In the genomic region with DNA sequence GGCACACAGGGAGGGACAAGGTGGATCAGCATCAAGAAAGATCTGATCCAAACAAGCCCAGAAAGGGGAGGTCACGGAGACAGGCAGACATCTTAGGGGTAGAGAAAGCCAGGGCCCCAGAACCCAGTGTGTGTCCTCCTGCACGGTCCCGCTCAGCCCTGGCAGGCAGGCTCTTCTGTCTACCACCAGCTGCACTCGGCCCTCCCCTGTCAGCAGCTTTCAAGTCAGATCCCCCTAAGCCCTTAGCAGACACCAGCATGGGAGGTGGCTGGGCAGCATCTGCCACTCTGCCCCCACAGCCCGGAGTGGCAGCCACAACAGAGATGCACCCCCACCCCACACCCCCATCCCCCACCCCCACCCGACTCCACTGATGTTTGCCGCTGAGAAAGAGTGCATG, we compare ENCODE assay signal across 9 mouse cellular contexts. TPM values are rescaled to one million over a fixed set of nuclear protein-coding genes. Genes with fewer than 3 reads are reported as not detected.
A peak's percentile ranks its signal among the peaks of the same experiment; 100 is the strongest.
DNase-seq lines count a peak whose midpoint lies in the region; ATAC-seq and TF ChIP-seq lines count a peak whose summit lies in the region.
"Had no signal": no experiment of that assay in that cellular context is flagged by ENCODE, and none has a peak within 500 bp of the region (broad histone marks: within the 10 kb centered on the region; RNA-seq: fewer than 3 reads in every experiment).

No protein-coding gene starts in this region.

- TF ChIP-seq CTCF in brain, embryonic 14.5 days (IDR thresholded peaks at IDR 0.05; ENCODE audit: borderline replicate concordance, extremely low read depth, insufficient read depth, insufficient read length): no peak

- intact Hi-C loops in left cerebral cortex, postnatal 36 days (cut with DNase I): no loop called here

- peaks cover 6% of the 10 kb centered on the region; the same call in 1 of the 2 replicates for H3K27me3 ChIP-seq in embryonic facial prominence, embryonic 12.5 days
- no peaks in the 10 kb centered on the region for H3K27me3 ChIP-seq in hindbrain, embryonic 14.5 days (ENCODE audit: control insufficient read depth, insufficient read depth, low read length)
- no peaks in the 10 kb centered on the region for H3K27me3 ChIP-seq in neural tube, embryonic 14.5 days (ENCODE audit: control insufficient read depth, insufficient read depth, low read length)

- H3K4me3 ChIP-seq in embryonic facial prominence, embryonic 12.5 days: peak overlapping the region; percentile 87; the same call in 1 of the 2 replicates
- H3K4me3 ChIP-seq in hindbrain, embryonic 14.5 days (replicated peaks; ENCODE audit: low read length): peak overlapping the region; percentile 98
- peak overlapping the region; percentile 79 for H3K4me3 ChIP-seq in neural tube, embryonic 14.5 days (ENCODE audit: low read depth, low read length)

- H3K9me3 ChIP-seq in embryonic facial prominence, embryonic 12.5 days: no peaks in the 10 kb centered on the region
- H3K9me3 ChIP-seq in hindbrain, embryonic 14.5 days (ENCODE audit: control insufficient read depth, low read length): no peaks in the 10 kb centered on the region
- H3K9me3 ChIP-seq in neural tube, embryonic 14.5 days (ENCODE audit: control insufficient read depth, low read length): no peaks in the 10 kb centered on the region

- peak overlapping the region; percentile 45 for H3K9ac ChIP-seq in embryonic facial prominence, embryonic 12.5 days
- H3K9ac ChIP-seq in hindbrain, embryonic 14.5 days: peak overlapping the region; percentile 98
- H3K9ac ChIP-seq in neural tube, embryonic 14.5 days (replicated peaks; ENCODE audit: low read depth, low read length): peak overlapping the region; percentile 99

- DNase-seq in brain, embryonic 14.5 days (ENCODE audit: low read depth): peak; percentile 88
- DNase-seq in hindbrain, embryonic 14.5 days (ENCODE audit: low spot score): no peak
- no peak for DNase-seq in adrenal gland, adult 2 months
- no peak for DNase-seq in left cerebral cortex, postnatal 36 days (ENCODE audit: low spot score in 2 of 2)
- DNase-seq in layer of hippocampus, adult 9-11 months: no peak

- WGBS in embryonic facial prominence, embryonic 12.5 days: 41% methylated on average over 7 of the region's 7 CpGs
- 8% methylated on average over 7 of the region's 7 CpGs for WGBS in hindbrain, embryonic 14.5 days
- 15% methylated on average over 7 of the region's 7 CpGs for WGBS in neural tube, embryonic 14.5 days

- peaks cover 29% of the 10 kb centered on the region for H3K4me1 ChIP-seq in embryonic facial prominence, embryonic 12.5 days
- H3K4me1 ChIP-seq in hindbrain, embryonic 14.5 days (replicated peaks; ENCODE audit: control insufficient read depth, insufficient read depth, low read length): peaks cover 40% of the 10 kb centered on the region
- H3K4me1 ChIP-seq in neural tube, embryonic 14.5 days (ENCODE audit: control insufficient read depth, insufficient read depth, low read length): peaks cover 25% of the 10 kb centered on the region

- peak overlapping the region; percentile 95 for H3K4me2 ChIP-seq in embryonic facial prominence, embryonic 12.5 days (replicated peaks)
- peak overlapping the region; percentile 81 for H3K4me2 ChIP-seq in hindbrain, embryonic 14.5 days (replicated peaks)
- peak overlapping the region; percentile 93 for H3K4me2 ChIP-seq in neural tube, embryonic 14.5 days (ENCODE audit: low read depth, low read length)

- no peak overlapping the region for H3K27ac ChIP-seq in embryonic facial prominence, embryonic 12.5 days
- peak overlapping the region; percentile 97 for H3K27ac ChIP-seq in hindbrain, embryonic 14.5 days
- peak overlapping the region; percentile 95 for H3K27ac ChIP-seq in neural tube, embryonic 14.5 days (ENCODE audit: low read depth, low read length)
- H3K27ac ChIP-seq: layer of hippocampus, adult 2 months had no signal

- no peak for TF ChIP-seq POLR2A in brain, embryonic 14.5 days (IDR thresholded peaks at IDR 0.05; ENCODE audit: borderline replicate concordance, extremely low read depth, insufficient read depth, insufficient read length, poor library complexity, severe bottlenecking)

- H3K36me3 ChIP-seq in embryonic facial prominence, embryonic 12.5 days: no peaks in the 10 kb centered on the region
- 0 out of 2 replicates have a peak, but pooled peaks cover 7% of the 10 kb centered on the region for H3K36me3 ChIP-seq in hindbrain, embryonic 14.5 days (replicated peaks; ENCODE audit: control insufficient read depth, insufficient read depth)
- H3K36me3 ChIP-seq in neural tube, embryonic 14.5 days (ENCODE audit: control insufficient read depth, insufficient read depth, low read length): no peaks in the 10 kb centered on the region

- ATAC-seq in embryonic facial prominence, embryonic 12.5 days (ENCODE audit: insufficient number of reproducible peaks, insufficient read depth, low FRiP score, low TSS enrichment): 0 out of 2 replicates have a peak, but pooled peaks have one; percentile 11
- peak; percentile 21; the same call in 1 of the 2 replicates for ATAC-seq in hindbrain, embryonic 14.5 days (ENCODE audit: low FRiP score)
- ATAC-seq in neural tube, embryonic 14.5 days (ENCODE audit: low read depth): peak; percentile 26; the same call in 1 of the 2 replicates

RNA-seq across cellular contexts. Expression of a gene that starts 2.0 kb away (rescaled TPM):
- polyA plus RNA-seq in brain, embryonic 14.5 days (2012; rRNA removed): 1,097 and 1,604 TPM in 2 replicates
- polyA plus RNA-seq in embryonic facial prominence, embryonic 12.5 days (2016; fragmentation: Nextera tagmentation; extraction: Ambion mirVana): 138 and 153 TPM in 2 replicates
- polyA plus RNA-seq in hindbrain, embryonic 14.5 days (2014; fragmentation: Nextera tagmentation; extraction: Ambion mirVana): 525 and 527 TPM in 2 replicates
- 579 and 634 TPM in 2 replicates for polyA plus RNA-seq in neural tube, embryonic 14.5 days (2014; fragmentation: Nextera tagmentation; extraction: Ambion mirVana)
- 10 to 100 TPM; 24.2 to 78.2 TPM for total RNA-seq in adrenal gland, adult 2 months (2021)
- polyA plus RNA-seq in adrenal gland, adult 2 months (2012; rRNA removed): 263 and 360 TPM in 2 replicates
- 100 to 1,000 TPM; 181 to 221 TPM for total RNA-seq in left cerebral cortex, postnatal 36 days (2021)
- total RNA-seq: monocyte, adult 5-6 weeks had no signal

RNA-seq across cellular contexts. Expression of a gene that starts 25.8 kb away (rescaled TPM):
- polyA plus RNA-seq in brain, embryonic 14.5 days (2012; rRNA removed): 45.7 and 74.3 TPM in 2 replicates
- 169 and 171 TPM in 2 replicates for polyA plus RNA-seq in embryonic facial prominence, embryonic 12.5 days (2016; fragmentation: Nextera tagmentation; extraction: Ambion mirVana)
- polyA plus RNA-seq in hindbrain, embryonic 14.5 days (2014; fragmentation: Nextera tagmentation; extraction: Ambion mirVana): 27.0 and 30.2 TPM in 2 replicates
- 15.1 and 22.6 TPM in 2 replicates for polyA plus RNA-seq in neural tube, embryonic 14.5 days (2014; fragmentation: Nextera tagmentation; extraction: Ambion mirVana)
- total RNA-seq in adrenal gland, adult 2 months (2021): 10 to 100 TPM; 18.1 to 33.1 TPM
- 24.4 and 33.4 TPM in 2 replicates for polyA plus RNA-seq in adrenal gland, adult 2 months (2012; rRNA removed)
- 1 to 10 TPM; 3.8 to 4.2 TPM for total RNA-seq in left cerebral cortex, postnatal 36 days (2021)

RNA-seq across cellular contexts. Expression of a gene that starts 29.2 kb away (rescaled TPM):
- polyA plus RNA-seq in brain, embryonic 14.5 days (2012; rRNA removed): 116 and 166 TPM in 2 replicates
- 86.3 and 90.6 TPM in 2 replicates for polyA plus RNA-seq in embryonic facial prominence, embryonic 12.5 days (2016; fragmentation: Nextera tagmentation; extraction: Ambion mirVana)
- polyA plus RNA-seq in hindbrain, embryonic 14.5 days (2014; fragmentation: Nextera tagmentation; extraction: Ambion mirVana): 45.8 and 48.5 TPM in 2 replicates
- polyA plus RNA-seq in neural tube, embryonic 14.5 days (2014; fragmentation: Nextera tagmentation; extraction: Ambion mirVana): 54.2 and 58.0 TPM in 2 replicates
- total RNA-seq in adrenal gland, adult 2 months (2021): 100 to 1,000 TPM in 1 of 2 experiments, 10 to 100 TPM in 1; 87.0 to 108 TPM
- 578 and 603 TPM in 2 replicates for polyA plus RNA-seq in adrenal gland, adult 2 months (2012; rRNA removed)
- 10 to 100 TPM; 38.7 to 49.6 TPM for total RNA-seq in left cerebral cortex, postnatal 36 days (2021)

RNA-seq across cellular contexts. Expression of a gene that starts 31.0 kb away (rescaled TPM):
- 61.7 and 83.6 TPM in 2 replicates for polyA plus RNA-seq in brain, embryonic 14.5 days (2012; rRNA removed)
- polyA plus RNA-seq in embryonic facial prominence, embryonic 12.5 days (2016; fragmentation: Nextera tagmentation; extraction: Ambion mirVana): 28.8 and 33.7 TPM in 2 replicates
- polyA plus RNA-seq in hindbrain, embryonic 14.5 days (2014; fragmentation: Nextera tagmentation; extraction: Ambion mirVana): 28.1 and 33.8 TPM in 2 replicates
- polyA plus RNA-seq in neural tube, embryonic 14.5 days (2014; fragmentation: Nextera tagmentation; extraction: Ambion mirVana): 40.7 and 42.4 TPM in 2 replicates
- total RNA-seq in adrenal gland, adult 2 months (2021): 10 to 100 TPM; 18.0 to 25.8 TPM
- polyA plus RNA-seq in adrenal gland, adult 2 months (2012; rRNA removed): 119 and 120 TPM in 2 replicates
- 10 to 100 TPM; 43.4 to 45.9 TPM for total RNA-seq in left cerebral cortex, postnatal 36 days (2021)

Comparison
In these comparisons a context has a peak if more than half of its experiments do, and no peak if none do; other contexts are left out.
1. H3K9ac ChIP-seq: peak in every context shown above with its lines; median percentile 99 in neural tube, embryonic 14.5 days; 98 in hindbrain, embryonic 14.5 days; 45 in embryonic facial prominence, embryonic 12.5 days.